Mouse (Mus musculus): ENCODE measurements around the gene Slc4a5.

Slc4a5 gene

GRCm38 (mm10) chr6:83185895-83186861, 33.5 kb upstream of the Slc4a5 start:
- peaks cover 63% of the 10 kb centered on the region for H3K4me1 ChIP-seq (replicated peaks; ENCODE audit: low read depth, low read length)
- H3K36me3 ChIP-seq (ENCODE audit: insufficient read depth, low read length), result peaks cover 57% of the 10 kb centered on the region
- H3K9me3 ChIP-seq (ENCODE audit: low read length), result no peaks in the 10 kb centered on the region
- H3K4me3 ChIP-seq (replicated peaks; ENCODE audit: low read length), result peak overlapping the region; percentile 46; the same call in 1 of the 2 replicates
- H3K27me3 ChIP-seq (ENCODE audit: insufficient read depth, low read length), result peaks cover 34% of the 10 kb centered on the region
- TF ChIP-seq POU5F1 (IDR thresholded peaks at IDR 0.05; ENCODE audit: borderline replicate concordance, low read length), result no peak

GRCm38 (mm10) chr6:83186946-83187345, 32.7 kb upstream of the Slc4a5 start:
- peaks cover 34% of the 10 kb centered on the region for H3K27me3 ChIP-seq (ENCODE audit: insufficient read depth, low read length)
- H3K36me3 ChIP-seq (ENCODE audit: insufficient read depth, low read length), result peaks cover 65% of the 10 kb centered on the region
- peaks cover 67% of the 10 kb centered on the region for H3K4me1 ChIP-seq (replicated peaks; ENCODE audit: low read depth, low read length)
- TF ChIP-seq POU5F1 (IDR thresholded peaks at IDR 0.05; ENCODE audit: borderline replicate concordance, low read length), result no peak
- no peak for TF ChIP-seq NANOG (IDR thresholded peaks at IDR 0.05; ENCODE audit: borderline replicate concordance, low read length)
- no peak for TF ChIP-seq CTCF (conservative IDR thresholded peaks at IDR 0.05; ENCODE audit: low read length)
- no peaks in the 10 kb centered on the region for H3K9me3 ChIP-seq (ENCODE audit: low read length)
- H3K4me3 ChIP-seq (replicated peaks; ENCODE audit: low read length), result no peak overlapping the region

GRCm38 (mm10) chr6:83193571-83193970, 26.1 kb upstream of the Slc4a5 start:
- H3K27me3 ChIP-seq (ENCODE audit: insufficient read depth, low read length), result peaks cover 20% of the 10 kb centered on the region
- peaks cover 50% of the 10 kb centered on the region for H3K4me1 ChIP-seq (replicated peaks; ENCODE audit: low read depth, low read length)
- H3K9me3 ChIP-seq (ENCODE audit: low read length), result no peaks in the 10 kb centered on the region
- no peak overlapping the region for H3K4me3 ChIP-seq (replicated peaks; ENCODE audit: low read length)
- H3K36me3 ChIP-seq (ENCODE audit: insufficient read depth, low read length), result peaks cover 95% of the 10 kb centered on the region
- TF ChIP-seq NANOG (IDR thresholded peaks at IDR 0.05; ENCODE audit: borderline replicate concordance, low read length), result no peak
- no peak for TF ChIP-seq CTCF (conservative IDR thresholded peaks at IDR 0.05; ENCODE audit: low read length)
- no peak for TF ChIP-seq POU5F1 (IDR thresholded peaks at IDR 0.05; ENCODE audit: borderline replicate concordance, low read length)

GRCm38 (mm10) chr6:83197345-83198004, 22.2 kb upstream of the Slc4a5 start:
- H3K27me3 ChIP-seq (ENCODE audit: insufficient read depth, low read length), result no peaks in the 10 kb centered on the region
- peaks cover 85% of the 10 kb centered on the region for H3K36me3 ChIP-seq (ENCODE audit: insufficient read depth, low read length)
- no peak for TF ChIP-seq NANOG (IDR thresholded peaks at IDR 0.05; ENCODE audit: borderline replicate concordance, low read length)
- TF ChIP-seq CTCF (conservative IDR thresholded peaks at IDR 0.05; ENCODE audit: low read length), result peak; percentile 36
- H3K4me1 ChIP-seq (replicated peaks; ENCODE audit: low read depth, low read length), result peaks cover 27% of the 10 kb centered on the region
- H3K9me3 ChIP-seq (ENCODE audit: low read length), result no peaks in the 10 kb centered on the region
- H3K4me3 ChIP-seq (replicated peaks; ENCODE audit: low read length), result no peak overlapping the region

GRCm38 (mm10) chr6:83203320-83203719, 16.3 kb upstream of the Slc4a5 start:
- peaks cover 28% of the 10 kb centered on the region for H3K36me3 ChIP-seq (ENCODE audit: insufficient read depth, low read length)
- TF ChIP-seq NANOG (IDR thresholded peaks at IDR 0.05; ENCODE audit: borderline replicate concordance, low read length), result no peak
- no peak for TF ChIP-seq CTCF (conservative IDR thresholded peaks at IDR 0.05; ENCODE audit: low read length)
- TF ChIP-seq POU5F1 (IDR thresholded peaks at IDR 0.05; ENCODE audit: borderline replicate concordance, low read length), result no peak
- H3K4me3 ChIP-seq (replicated peaks; ENCODE audit: low read length), result no peak overlapping the region
- peaks cover 9% of the 10 kb centered on the region for H3K27me3 ChIP-seq (ENCODE audit: insufficient read depth, low read length)
- H3K9me3 ChIP-seq (ENCODE audit: low read length), result no peaks in the 10 kb centered on the region
- peaks cover 7% of the 10 kb centered on the region for H3K4me1 ChIP-seq (replicated peaks; ENCODE audit: low read depth, low read length)

DNA sequence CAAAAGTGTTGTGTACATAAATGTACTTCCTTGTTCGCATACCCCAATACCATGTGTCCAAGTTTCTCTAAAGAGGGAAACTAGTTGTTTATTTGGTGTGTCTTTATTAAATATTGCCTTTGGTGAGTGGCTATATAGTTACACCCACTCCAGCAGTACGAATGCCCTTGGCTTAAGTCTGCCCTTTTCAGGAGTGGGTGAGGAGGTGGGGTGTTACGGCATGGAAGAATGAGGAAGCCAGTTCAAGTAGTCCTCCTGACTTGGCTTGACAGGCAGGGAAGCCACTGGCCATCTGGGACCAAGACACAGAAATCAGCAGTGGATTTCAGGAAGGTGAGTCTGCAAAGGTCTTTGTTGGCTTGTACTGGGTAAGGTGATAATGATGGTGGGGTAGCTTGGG, 13.8 kb upstream of the Slc4a5 start:
- Histone ChIP-seq H3K9me3 (ENCODE audit: low read length) (no peaks in the 10 kb centered on the region), H3K36me3 (ENCODE audit: insufficient read depth, low read length) (peaks cover 3% of the 10 kb centered on the region), H3K4me1 (replicated peaks; ENCODE audit: low read depth, low read length) (no peaks in the 10 kb centered on the region), H3K27me3 (ENCODE audit: insufficient read depth, low read length) (peaks cover 16% of the 10 kb centered on the region), H3K4me3 (replicated peaks; ENCODE audit: low read length) (no peak overlapping the region)
- TF ChIP-seq POU5F1 (IDR thresholded peaks at IDR 0.05; ENCODE audit: borderline replicate concordance, low read length), result no peak
- TF ChIP-seq NANOG (IDR thresholded peaks at IDR 0.05; ENCODE audit: borderline replicate concordance, low read length), result no peak
- TF ChIP-seq CTCF (conservative IDR thresholded peaks at IDR 0.05; ENCODE audit: low read length), result no peak

GRCm38 (mm10) chr6:83206321-83206720, 13.3 kb upstream of the Slc4a5 start:
- Histone ChIP-seq H3K4me3 (replicated peaks; ENCODE audit: low read length) (no peak overlapping the region), H3K9me3 (ENCODE audit: low read length) (no peaks in the 10 kb centered on the region), H3K27me3 (ENCODE audit: insufficient read depth, low read length) (peaks cover 16% of the 10 kb centered on the region), H3K4me1 (replicated peaks; ENCODE audit: low read depth, low read length) (peaks cover 2% of the 10 kb centered on the region), H3K36me3 (ENCODE audit: insufficient read depth, low read length) (no peaks in the 10 kb centered on the region)
- TF ChIP-seq CTCF (conservative IDR thresholded peaks at IDR 0.05; ENCODE audit: low read length) (no peak), NANOG (IDR thresholded peaks at IDR 0.05; ENCODE audit: borderline replicate concordance, low read length) (no peak), POU5F1 (IDR thresholded peaks at IDR 0.05; ENCODE audit: borderline replicate concordance, low read length) (no peak)

GRCm38 (mm10) chr6:83207361-83208049, 12.1 kb upstream of the Slc4a5 start:
- Histone ChIP-seq H3K9me3 (ENCODE audit: low read length) (no peaks in the 10 kb centered on the region), H3K36me3 (ENCODE audit: insufficient read depth, low read length) (no peaks in the 10 kb centered on the region), H3K27me3 (ENCODE audit: insufficient read depth, low read length) (peaks cover 16% of the 10 kb centered on the region), H3K4me1 (replicated peaks; ENCODE audit: low read depth, low read length) (peaks cover 14% of the 10 kb centered on the region), H3K4me3 (replicated peaks; ENCODE audit: low read length) (no peak overlapping the region)
- TF ChIP-seq CTCF (conservative IDR thresholded peaks at IDR 0.05; ENCODE audit: low read length) (no peak), POU5F1 (IDR thresholded peaks at IDR 0.05; ENCODE audit: borderline replicate concordance, low read length) (no peak), NANOG (IDR thresholded peaks at IDR 0.05; ENCODE audit: borderline replicate concordance, low read length) (no peak)

Measured in E14TG2a.4 (cell line).